ENCODE assay signal across 1 mouse cellular context in the genomic region with DNA sequence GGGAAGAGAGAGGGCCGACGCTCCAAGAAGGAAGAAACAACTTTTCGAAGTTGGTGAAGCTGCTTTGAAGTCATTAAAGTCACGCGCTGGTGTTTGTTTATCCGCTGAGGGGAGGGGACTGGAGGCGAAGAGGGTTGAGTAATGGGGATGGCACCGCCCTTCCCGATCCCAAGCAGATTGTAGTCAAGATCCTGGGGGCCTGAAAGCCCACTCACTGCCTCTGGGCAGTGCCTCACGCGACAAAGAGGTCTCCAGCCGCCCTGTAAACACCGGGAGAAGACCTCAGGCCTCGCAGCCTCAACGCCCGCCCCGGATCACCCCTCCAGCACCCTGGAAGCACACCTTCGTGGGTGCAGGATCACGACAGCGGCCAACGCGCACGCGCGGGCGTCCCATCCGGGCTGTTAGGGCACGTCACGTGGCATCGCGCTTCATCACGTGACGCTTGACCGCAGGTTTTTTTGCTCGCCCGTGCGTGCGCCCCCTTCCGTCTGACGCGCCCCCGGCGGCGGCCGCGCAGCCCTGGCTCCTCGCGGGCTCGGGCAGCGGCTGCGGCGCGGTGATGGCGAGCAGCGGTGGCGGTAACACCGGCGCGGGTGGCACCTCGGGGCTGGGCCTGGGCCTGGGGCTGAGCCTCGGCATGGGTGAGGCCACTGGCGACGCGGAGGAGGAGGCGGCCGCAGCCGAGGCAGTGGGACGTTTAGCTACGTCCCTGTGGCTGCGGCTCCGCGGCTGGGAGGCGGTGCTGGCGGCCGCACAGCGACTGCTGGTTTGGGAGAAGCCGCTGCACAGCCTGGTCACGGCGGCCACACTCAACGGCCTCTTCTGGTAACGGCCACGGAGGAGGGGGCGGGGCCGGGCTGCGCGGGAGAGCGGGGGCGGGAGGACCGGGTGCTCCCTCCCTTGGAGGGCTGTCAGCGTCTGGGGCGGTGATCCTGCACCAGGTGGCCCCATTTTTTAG.
A peak's percentile ranks its signal among the peaks of the same experiment; 100 is the strongest.
TF ChIP-seq lines count a peak whose summit lies in the region.

A gene (minus strand): TSS at position 411 of the 961 bp plus-strand sequence.
A gene (plus strand): TSS at position 478 of the 961 bp plus-strand sequence.

TF ChIP-seq in CH12.LX, 34 proteins besides CTCF, POLR2A, EP300 and RAD21:
- no peak for TF ChIP-seq JUND (conservative IDR thresholded peaks at IDR 0.05; ENCODE audit: low read depth, low read length)
- TF ChIP-seq TCF12 (IDR thresholded peaks at IDR 0.05; ENCODE audit: low read depth, low read length): peak; percentile 81
- TF ChIP-seq UBTF (IDR thresholded peaks at IDR 0.05; ENCODE audit: low read depth, low read length): peak; percentile 88; the same call in 1 of the 2 replicates
- no peak for TF ChIP-seq PAX5 (IDR thresholded peaks at IDR 0.05; ENCODE audit: low read length)
- no peak for TF ChIP-seq JUN (IDR thresholded peaks at IDR 0.05; ENCODE audit: insufficient read depth, low read depth, low read length)
- peak; percentile 99 for TF ChIP-seq USF1 (IDR thresholded peaks at IDR 0.05; ENCODE audit: low read depth, low read length)
- no peak for TF ChIP-seq MAFK (IDR thresholded peaks at IDR 0.05; ENCODE audit: insufficient replicate concordance, low read length)
- peak; percentile 63 for TF ChIP-seq IRF4 (IDR thresholded peaks at IDR 0.05; ENCODE audit: low read depth, low read length)
- TF ChIP-seq MYC (IDR thresholded peaks at IDR 0.05; ENCODE audit: low read depth, low read length): no peak; the same call in 1 of the 2 replicates
- peak; percentile 88 for TF ChIP-seq NELFE (IDR thresholded peaks at IDR 0.05; ENCODE audit: low read depth, low read length)
- TF ChIP-seq ZC3H11A (IDR thresholded peaks at IDR 0.05; ENCODE audit: low read depth, low read length): no peak
- TF ChIP-seq USF2 (conservative IDR thresholded peaks at IDR 0.05; ENCODE audit: low read depth, low read length): peak; percentile 99
- peak; percentile 45; the same call in 1 of the 2 replicates for TF ChIP-seq MEF2A (IDR thresholded peaks at IDR 0.05; ENCODE audit: borderline replicate concordance, low read depth, low read length)
- peak; percentile 99 for TF ChIP-seq MAX (IDR thresholded peaks at IDR 0.05; ENCODE audit: low read length)
- TF ChIP-seq RCOR1 (conservative IDR thresholded peaks at IDR 0.05; ENCODE audit: low read depth, low read length): peak; percentile 85; the same call in 1 of the 2 replicates
- peak; percentile 75 for TF ChIP-seq SIN3A (IDR thresholded peaks at IDR 0.05; ENCODE audit: low read length)
- peak; percentile 19; the same call in 1 of the 2 replicates for TF ChIP-seq SMC3 (IDR thresholded peaks at IDR 0.05; ENCODE audit: low read depth, low read length)
- TF ChIP-seq ZNF384 (IDR thresholded peaks at IDR 0.05; ENCODE audit: low read depth, low read length): peak; percentile 89
- no peak for TF ChIP-seq CHD2 (IDR thresholded peaks at IDR 0.05; ENCODE audit: low read length)
- TF ChIP-seq MXI1 (IDR thresholded peaks at IDR 0.05; ENCODE audit: low read depth, low read length): 0 out of 2 replicates have a peak, but pooled peaks have one; percentile 60
- no peak for TF ChIP-seq E2F4 (IDR thresholded peaks at IDR 0.05; ENCODE audit: insufficient replicate concordance, low read depth, low read length)
- peak; percentile 22 for TF ChIP-seq ETS1 (conservative IDR thresholded peaks at IDR 0.05; ENCODE audit: low read depth, low read length)
- TF ChIP-seq ZKSCAN1 (IDR thresholded peaks at IDR 0.05; ENCODE audit: borderline replicate concordance, low read depth, low read length): no peak
- peak; percentile 71; the same call in 1 of the 2 replicates for TF ChIP-seq MAZ (IDR thresholded peaks at IDR 0.05; ENCODE audit: low read depth, low read length)
- TF ChIP-seq HCFC1 (IDR thresholded peaks at IDR 0.05; ENCODE audit: low read depth, low read length): peak; percentile 77
- TF ChIP-seq KAT2A (IDR thresholded peaks at IDR 0.05; ENCODE audit: insufficient replicate concordance, low read length): 0 out of 2 replicates have a peak, but pooled peaks have one; percentile 47
- TF ChIP-seq CHD1 (IDR thresholded peaks at IDR 0.05; ENCODE audit: low read depth, low read length): no peak
- TF ChIP-seq BHLHE40 (IDR thresholded peaks at IDR 0.05; ENCODE audit: low read depth, low read length): peak; percentile 99
- no peak; the same call in 1 of the 2 replicates for TF ChIP-seq POLR2AphosphoS2 (IDR thresholded peaks at IDR 0.05; ENCODE audit: low read depth, low read length)
- TF ChIP-seq NRF1 (IDR thresholded peaks at IDR 0.05; ENCODE audit: low read depth, low read length): peak; percentile 98
- TF ChIP-seq TBP (conservative IDR thresholded peaks at IDR 0.05; ENCODE audit: low read depth, low read length): peak; percentile 71; the same call in 1 of the 2 replicates
- TF ChIP-seq ZMIZ1 (IDR thresholded peaks at IDR 0.05; ENCODE audit: low read depth, low read length): peak; percentile 88
- no peak for TF ChIP-seq GABPA (IDR thresholded peaks at IDR 0.05; ENCODE audit: insufficient replicate concordance, low read depth, low read length)
- TF ChIP-seq ELF1 (IDR thresholded peaks at IDR 0.05; ENCODE audit: low read depth, low read length): peak; percentile 77
